Mouse (Mus musculus): Measurements from ENCODE around the gene Ifit3b. TPM values are rescaled to one million over a fixed set of nuclear protein-coding genes. Genes with fewer than 3 reads are reported as not detected.
"Not testable (repeated sequence)": the region's sequence is repeated elsewhere in the genome, so short reads cannot be mapped to it uniquely, and the experiment has no call there.

Gene Ifit3b
- total and polyA plus RNA-seq, 3 experiments = not detected

DNA sequence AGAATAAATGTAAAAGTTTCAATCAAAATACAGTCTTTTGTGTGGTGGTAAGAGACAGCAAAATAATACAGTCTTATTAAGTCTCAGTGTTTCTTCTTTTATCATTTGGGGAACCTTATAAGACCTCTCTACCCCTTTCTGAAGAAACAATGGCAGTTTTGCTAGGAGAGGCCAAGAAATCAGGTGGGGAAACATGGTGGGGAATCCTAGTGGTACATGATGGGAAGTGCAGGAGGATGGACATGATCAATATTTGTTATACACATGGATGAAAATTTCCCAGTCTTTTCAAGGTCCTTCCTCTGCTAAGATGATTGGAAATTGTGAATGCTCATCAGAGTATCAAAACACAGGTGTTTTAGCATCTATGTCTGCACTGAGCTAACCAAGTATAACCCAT is 18.8 kb upstream of the Ifit3b start:
- no peaks in the 10 kb centered on the region; the same call in 1 of the 2 replicates for H3K27me3 ChIP-seq (ENCODE audit: insufficient read depth, low read length)
- TF ChIP-seq TAL1 (conservative IDR thresholded peaks at IDR 0.05; ENCODE audit: low read depth, low read length) = no peak
- no peak overlapping the region for H3K4me3 ChIP-seq (ENCODE audit: low read depth, low read length)
- no peaks in the 10 kb centered on the region for H3K36me3 ChIP-seq (replicated peaks)
- DNase-seq (ENCODE audit: low spot score) = no peak
- no peaks in the 10 kb centered on the region for H3K9me3 ChIP-seq (replicated peaks)
- H3K4me1 ChIP-seq (ENCODE audit: insufficient read depth, low read depth, low read length) = no peaks in the 10 kb centered on the region
- no peak for ATAC-seq (ENCODE audit: extremely low read depth, insufficient number of reproducible peaks, low FRiP score, poor library complexity, severe bottlenecking)

GRCm38 (mm10) chr19:34593456-34593855 is 14.3 kb upstream of the Ifit3b start:
- Histone ChIP-seq H3K4me1 (ENCODE audit: insufficient read depth, low read depth, low read length) (no peaks in the 10 kb centered on the region), H3K4me3 (ENCODE audit: low read depth, low read length) (no peak overlapping the region), H3K27me3 (ENCODE audit: insufficient read depth, low read length) (peaks cover 3% of the 10 kb centered on the region), H3K36me3 (replicated peaks) (no peaks in the 10 kb centered on the region), H3K9me3 (replicated peaks) (no peaks in the 10 kb centered on the region)
- TF ChIP-seq TAL1 (conservative IDR thresholded peaks at IDR 0.05; ENCODE audit: low read depth, low read length) (no peak), CTCF (IDR thresholded peaks at IDR 0.05; ENCODE audit: low read depth, low read length) (no peak), GATA1 (IDR thresholded peaks at IDR 0.05; ENCODE audit: borderline replicate concordance, low read length) (no peak), GATA2 (IDR thresholded peaks at IDR 0.05; ENCODE audit: borderline replicate concordance, low read depth, low read length) (no peak), POLR2AphosphoS5 (IDR thresholded peaks at IDR 0.05; ENCODE audit: insufficient replicate concordance, low read depth, low read length) (no peak)
- no peak for DNase-seq (ENCODE audit: low spot score)
- ATAC-seq (ENCODE audit: extremely low read depth, insufficient number of reproducible peaks, low FRiP score, poor library complexity, severe bottlenecking) = no peak

DNA sequence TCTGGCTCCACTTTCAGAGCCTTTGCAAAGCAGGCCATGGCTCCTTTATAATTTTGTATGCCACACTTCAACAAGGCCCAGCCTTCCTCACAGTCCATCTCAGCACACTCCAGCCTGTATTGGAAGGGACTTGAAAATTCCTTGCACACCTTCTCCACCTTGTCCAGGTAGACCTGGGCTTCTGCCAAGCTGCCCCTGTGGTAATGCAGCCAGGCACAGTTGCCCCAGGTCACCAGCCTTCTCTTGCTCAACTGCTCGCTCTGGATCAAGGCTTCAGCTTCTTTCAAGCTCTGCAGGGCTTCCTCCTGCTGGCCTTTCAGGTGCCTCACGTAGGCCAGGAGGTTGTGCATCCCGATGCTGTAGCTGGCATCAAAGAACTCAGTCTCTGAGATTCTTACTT is 13.2 kb upstream of the Ifit3b start:
- H3K9me3 ChIP-seq (replicated peaks); H3K4me3 ChIP-seq (ENCODE audit: low read depth, low read length); H3K36me3 ChIP-seq (replicated peaks); DNase-seq (ENCODE audit: low spot score); H3K4me1 ChIP-seq (ENCODE audit: insufficient read depth, low read depth, low read length); H3K27me3 ChIP-seq (ENCODE audit: insufficient read depth, low read length); ATAC-seq (ENCODE audit: extremely low read depth, insufficient number of reproducible peaks, low FRiP score, poor library complexity, severe bottlenecking): not testable (repeated sequence)

GRCm38 (mm10) chr19:34596811-34597210 is 11.0 kb upstream of the Ifit3b start:
- no peaks in the 10 kb centered on the region for H3K9me3 ChIP-seq (replicated peaks)
- ATAC-seq (ENCODE audit: extremely low read depth, insufficient number of reproducible peaks, low FRiP score, poor library complexity, severe bottlenecking) = no peak
- H3K4me3 ChIP-seq (ENCODE audit: low read depth, low read length) = no peak overlapping the region
- H3K36me3 ChIP-seq (replicated peaks) = no peaks in the 10 kb centered on the region
- H3K27me3 ChIP-seq (ENCODE audit: insufficient read depth, low read length) = peaks cover 3% of the 10 kb centered on the region
- no peak for TF ChIP-seq GATA2 (IDR thresholded peaks at IDR 0.05; ENCODE audit: borderline replicate concordance, low read depth, low read length)
- TF ChIP-seq TAL1 (conservative IDR thresholded peaks at IDR 0.05; ENCODE audit: low read depth, low read length) = no peak
- TF ChIP-seq CTCF (IDR thresholded peaks at IDR 0.05; ENCODE audit: low read depth, low read length) = no peak
- no peak for TF ChIP-seq GATA1 (IDR thresholded peaks at IDR 0.05; ENCODE audit: borderline replicate concordance, low read length)
- no peak for TF ChIP-seq POLR2AphosphoS5 (IDR thresholded peaks at IDR 0.05; ENCODE audit: insufficient replicate concordance, low read depth, low read length)
- no peaks in the 10 kb centered on the region for H3K4me1 ChIP-seq (ENCODE audit: insufficient read depth, low read depth, low read length)
- no peak for DNase-seq (ENCODE audit: low spot score)

GRCm38 (mm10) chr19:34598341-34598740 is 9.4 kb upstream of the Ifit3b start:
- TF ChIP-seq GATA2 (IDR thresholded peaks at IDR 0.05; ENCODE audit: borderline replicate concordance, low read depth, low read length) (no peak), GATA1 (IDR thresholded peaks at IDR 0.05; ENCODE audit: borderline replicate concordance, low read length) (no peak), POLR2AphosphoS5 (IDR thresholded peaks at IDR 0.05; ENCODE audit: insufficient replicate concordance, low read depth, low read length) (no peak), TAL1 (conservative IDR thresholded peaks at IDR 0.05; ENCODE audit: low read depth, low read length) (no peak), CTCF (IDR thresholded peaks at IDR 0.05; ENCODE audit: low read depth, low read length) (no peak)
- ATAC-seq (ENCODE audit: extremely low read depth, insufficient number of reproducible peaks, low FRiP score, poor library complexity, severe bottlenecking) (no peak), DNase-seq (ENCODE audit: low spot score) (no peak)
- no peaks in the 10 kb centered on the region for H3K4me1 ChIP-seq (ENCODE audit: insufficient read depth, low read depth, low read length)
- no peaks in the 10 kb centered on the region for H3K36me3 ChIP-seq (replicated peaks)
- no peaks in the 10 kb centered on the region for H3K9me3 ChIP-seq (replicated peaks)
- peaks cover 3% of the 10 kb centered on the region for H3K27me3 ChIP-seq (ENCODE audit: insufficient read depth, low read length)
- no peak overlapping the region for H3K4me3 ChIP-seq (ENCODE audit: low read depth, low read length)

DNA sequence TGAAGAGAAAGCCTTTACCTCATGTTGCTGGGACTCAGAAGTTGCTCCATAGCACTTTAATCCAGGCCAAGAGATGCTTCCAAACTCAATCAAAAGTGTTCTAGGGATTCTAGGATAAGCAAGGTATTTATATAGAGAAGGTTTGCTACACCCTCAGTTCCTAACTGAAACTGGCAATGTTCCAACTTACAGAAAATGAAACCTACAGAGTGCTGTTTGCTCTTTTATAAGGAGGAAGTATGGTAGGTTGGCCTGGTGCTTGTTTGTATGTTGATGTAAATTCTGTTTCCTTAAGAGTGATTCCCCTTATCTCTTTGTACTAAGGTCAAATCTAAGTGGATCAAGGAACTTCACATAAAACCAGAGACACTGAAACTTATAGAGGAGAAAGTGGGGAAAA is 8.5 kb upstream of the Ifit3b start:
- H3K4me3 ChIP-seq (ENCODE audit: low read depth, low read length); H3K4me1 ChIP-seq (ENCODE audit: insufficient read depth, low read depth, low read length); H3K9me3 ChIP-seq (replicated peaks); ATAC-seq (ENCODE audit: extremely low read depth, insufficient number of reproducible peaks, low FRiP score, poor library complexity, severe bottlenecking); H3K36me3 ChIP-seq (replicated peaks); H3K27me3 ChIP-seq (ENCODE audit: insufficient read depth, low read length); DNase-seq (ENCODE audit: low spot score): not testable (repeated sequence)

DNA sequence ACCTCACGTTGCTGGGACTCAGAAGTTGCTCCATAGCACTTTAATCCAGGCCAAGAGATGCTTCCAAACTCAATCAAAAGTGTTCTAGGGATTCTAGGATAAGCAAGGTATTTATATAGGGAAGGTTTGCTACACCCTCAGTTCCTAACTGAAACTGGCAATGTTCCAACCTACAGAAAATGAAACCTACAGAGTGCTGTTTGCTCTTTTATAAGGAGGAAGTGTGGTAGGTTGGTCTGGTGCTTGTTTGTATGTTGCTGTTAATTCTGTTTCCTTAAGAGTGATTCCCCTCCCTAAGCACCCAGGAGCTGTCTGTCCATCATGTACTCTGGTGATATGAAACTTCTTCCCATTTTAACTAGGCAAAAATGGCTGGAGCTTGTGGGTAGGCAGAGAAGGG is 5.9 kb upstream of the Ifit3b start, which contains the start of gene Ifit1bl1:
Gene Ifit1bl1, minus strand, starts transcription at position 69 of the 400 bp plus-strand sequence.
- ATAC-seq (ENCODE audit: extremely low read depth, insufficient number of reproducible peaks, low FRiP score, poor library complexity, severe bottlenecking); H3K27me3 ChIP-seq (ENCODE audit: insufficient read depth, low read length); H3K36me3 ChIP-seq (replicated peaks); H3K4me1 ChIP-seq (ENCODE audit: insufficient read depth, low read depth, low read length); DNase-seq (ENCODE audit: low spot score); H3K9me3 ChIP-seq (replicated peaks); H3K4me3 ChIP-seq (ENCODE audit: low read depth, low read length): not testable (repeated sequence)

Measured in G1E (cell line).